Mouse (Mus musculus) hindbrain, embryonic 10.5 days (tissue): ENCODE measurements around the gene Nrxn2. TPM values are rescaled to one million over a fixed set of nuclear protein-coding genes. Genes with fewer than 3 reads are reported as not detected.

ENCODE experiments used
- DNase-seq: peaks from one replicate; pipeline ENCODE4 v3.0.0-alpha.2; 2017; ENCODE audit warnings: low spot score
- H3K27ac ChIP-seq: fragments of 300-500 bp; sonication (generic); 2 replicates; pipeline ENCODE4 v1.5.1; 2016; ENCODE audit warnings: mild to moderate bottlenecking, moderate library complexity
- H3K27me3 ChIP-seq: fragments of 300-500 bp; sonication (generic); 2 replicates; pipeline ENCODE4 v1.6.1; 2016; ENCODE audit warnings: mild to moderate bottlenecking; ENCODE audit not compliant: poor library complexity, insufficient read depth, severe bottlenecking
- H3K36me3 ChIP-seq: fragments of 300-500 bp; sonication (generic); 2 replicates; pipeline ENCODE4 v1.6.1; 2016; ENCODE audit warnings: mild to moderate bottlenecking, moderate library complexity
- H3K4me1 ChIP-seq: fragments of 300-500 bp; sonication (generic); replicated peaks from 2 replicates; pipeline ENCODE4 v1.6.1; 2016; ENCODE audit warnings: mild to moderate bottlenecking
- H3K4me3 ChIP-seq: fragments of 300-500 bp; sonication (generic); 2 replicates; pipeline ENCODE4 v1.5.1; 2016; ENCODE audit warnings: mild to moderate bottlenecking, moderate library complexity
- H3K9me3 ChIP-seq: fragments of 300-500 bp; sonication (generic); 2 replicates; pipeline ENCODE4 v1.6.1; 2016; ENCODE audit warnings: mild to moderate bottlenecking, moderate library complexity
- WGBS: fragments of 180-500 bp; shearing (Covaris S2); methylation state at CpG from one replicate; pipeline ENCODE4 v1.1.7; 2016; 5-methylcytosine and 5-hydroxymethylcytosine counted together
- polyA plus RNA-seq: library from polyadenylated mRNA; unstranded; fragments of >200 nt; fragmentation: Nextera tagmentation; extraction: Ambion mirVana; gene quantifications from 2 replicates; pipeline ENCODE4 v1.2.1, GENCODE M21; 2016

Gene Nrxn2
- polyA plus RNA-seq, 1 experiment from 2014 or later: 13.2 TPM

- DNase-seq: no peak
- WGBS: 82% methylated on average over 6 of the region's 6 CpGs
- H3K4me1 ChIP-seq: peaks cover 13% of the 10 kb centered on the region
- H3K9me3 ChIP-seq: 0 out of 2 replicates have a peak, but pooled peaks cover 4% of the 10 kb centered on the region
- H3K36me3 ChIP-seq: no peaks in the 10 kb centered on the region
- no peak overlapping the region for H3K27ac ChIP-seq
- no peaks in the 10 kb centered on the region for H3K27me3 ChIP-seq
- H3K4me3 ChIP-seq: no peak overlapping the region
Observed at GRCm38 (mm10) chr19:6540191-6540590, 121.7 kb downstream of the Nrxn2 start.

GRCm38 (mm10) chr19:6541521-6541920 is 123.0 kb downstream of the Nrxn2 start:
- H3K9me3 ChIP-seq: 0 out of 2 replicates have a peak, but pooled peaks cover 4% of the 10 kb centered on the region
- H3K4me1 ChIP-seq: peaks cover 8% of the 10 kb centered on the region
- 83% methylated on average over 7 of the region's 7 CpGs for WGBS
- no peak overlapping the region for H3K27ac ChIP-seq
- no peak for DNase-seq
- no peaks in the 10 kb centered on the region for H3K36me3 ChIP-seq
- H3K4me3 ChIP-seq: no peak overlapping the region
- H3K27me3 ChIP-seq: no peaks in the 10 kb centered on the region

- Histone ChIP-seq H3K4me3 (no peak within 1 kb of the TSS), H3K36me3 (no peaks in the 10 kb centered on the region), H3K27ac (peak within 1 kb of the TSS; percentile 35; the same call in 1 of the 2 replicates), H3K4me1 (peaks cover 8% of the 10 kb centered on the region), H3K27me3 (no peaks in the 10 kb centered on the region), H3K9me3 (0 out of 2 replicates have a peak, but pooled peaks cover 4% of the 10 kb centered on the region)
- 92% methylated on average over 16 of the region's 16 CpGs for WGBS
- no peak for DNase-seq
Observed at GRCm38 (mm10) chr19:6542367-6543034, 124.0 kb downstream of the Nrxn2 start, which contains the start of gene Slc22a12. TSS of gene Slc22a12 (minus strand) at chr19:6543032.

- DNase-seq: no peak
- Histone ChIP-seq H3K9me3 (0 out of 2 replicates have a peak, but pooled peaks cover 4% of the 10 kb centered on the region), H3K4me3 (no peak overlapping the region), H3K27ac (no peak overlapping the region), H3K27me3 (no peaks in the 10 kb centered on the region), H3K36me3 (no peaks in the 10 kb centered on the region), H3K4me1 (peaks cover 8% of the 10 kb centered on the region)
- WGBS: 93% methylated on average over 6 of the region's 6 CpGs
Observed at GRCm38 (mm10) chr19:6543035-6543383, 124.5 kb downstream of the Nrxn2 start.

- H3K4me3 ChIP-seq: no peak overlapping the region
- no peaks in the 10 kb centered on the region for H3K36me3 ChIP-seq
- H3K9me3 ChIP-seq: 0 out of 2 replicates have a peak, but pooled peaks cover 4% of the 10 kb centered on the region
- H3K27me3 ChIP-seq: no peaks in the 10 kb centered on the region
- H3K4me1 ChIP-seq: peaks cover 8% of the 10 kb centered on the region
- DNase-seq: no peak
- WGBS: 48% methylated on average over 7 of the region's 7 CpGs
- peak overlapping the region; percentile 35; the same call in 1 of the 2 replicates for H3K27ac ChIP-seq
Observed at GRCm38 (mm10) chr19:6543518-6543917, 125.0 kb downstream of the Nrxn2 start.

GRCm38 (mm10) chr19:6544712-6545111 is 126.2 kb downstream of the Nrxn2 start:
- H3K27ac ChIP-seq: no peak overlapping the region
- 89% methylated on average over 13 of the region's 13 CpGs for WGBS
- peaks cover 8% of the 10 kb centered on the region for H3K4me1 ChIP-seq
- no peaks in the 10 kb centered on the region for H3K27me3 ChIP-seq
- DNase-seq: no peak
- H3K9me3 ChIP-seq: 0 out of 2 replicates have a peak, but pooled peaks cover 4% of the 10 kb centered on the region
- no peak overlapping the region for H3K4me3 ChIP-seq
- H3K36me3 ChIP-seq: no peaks in the 10 kb centered on the region

GRCm38 (mm10) chr19:6545481-6545880 is 127.0 kb downstream of the Nrxn2 start:
- no peak for DNase-seq
- Histone ChIP-seq H3K4me1 (peaks cover 8% of the 10 kb centered on the region), H3K9me3 (0 out of 2 replicates have a peak, but pooled peaks cover 4% of the 10 kb centered on the region), H3K27ac (no peak overlapping the region), H3K4me3 (no peak overlapping the region), H3K27me3 (no peaks in the 10 kb centered on the region), H3K36me3 (no peaks in the 10 kb centered on the region)
- WGBS: 89% methylated on average over 5 of the region's 5 CpGs

GRCm38 (mm10) chr19:6546096-6546495 is 127.6 kb downstream of the Nrxn2 start:
- H3K4me3 ChIP-seq: no peak overlapping the region
- 0 out of 2 replicates have a peak, but pooled peaks cover 4% of the 10 kb centered on the region for H3K9me3 ChIP-seq
- no peak for DNase-seq
- no peak overlapping the region for H3K27ac ChIP-seq
- H3K4me1 ChIP-seq: peaks cover 8% of the 10 kb centered on the region
- 78% methylated on average over 1 of the region's 1 CpGs for WGBS
- H3K36me3 ChIP-seq: no peaks in the 10 kb centered on the region
- H3K27me3 ChIP-seq: no peaks in the 10 kb centered on the region

GRCm38 (mm10) chr19:6547801-6548200 is 129.3 kb downstream of the Nrxn2 start:
- Histone ChIP-seq H3K4me1 (peaks cover 15% of the 10 kb centered on the region), H3K27me3 (no peaks in the 10 kb centered on the region), H3K27ac (no peak overlapping the region), H3K36me3 (no peaks in the 10 kb centered on the region), H3K4me3 (no peak overlapping the region), H3K9me3 (0 out of 2 replicates have a peak, but pooled peaks cover 4% of the 10 kb centered on the region)
- DNase-seq: no peak
- 85% methylated on average over 5 of the region's 5 CpGs for WGBS

- DNase-seq: no peak
- H3K27ac ChIP-seq: no peak overlapping the region
Observed at GRCm38 (mm10) chr19:6548431-6549410, 130.2 kb downstream of the Nrxn2 start.

GRCm38 (mm10) chr19:6549566-6549965 is 131.0 kb downstream of the Nrxn2 start:
- H3K4me3 ChIP-seq: no peak overlapping the region
- WGBS: 86% methylated on average over 11 of the region's 11 CpGs
- no peak overlapping the region for H3K27ac ChIP-seq
- H3K36me3 ChIP-seq: no peaks in the 10 kb centered on the region
- peaks cover 19% of the 10 kb centered on the region; the same call in 1 of the 2 replicates for H3K4me1 ChIP-seq
- no peaks in the 10 kb centered on the region for H3K27me3 ChIP-seq
- DNase-seq: no peak
- 0 out of 2 replicates have a peak, but pooled peaks cover 4% of the 10 kb centered on the region for H3K9me3 ChIP-seq

More at GRCm38 (mm10) chr19:6548431-6549410, 130.2 kb downstream of the Nrxn2 start:
- H3K36me3 ChIP-seq: no peaks in the 10 kb centered on the region
- H3K27me3 ChIP-seq: no peaks in the 10 kb centered on the region
- H3K4me3 ChIP-seq: no peak overlapping the region
- 80% methylated on average over 16 of the region's 16 CpGs for WGBS
- peaks cover 12% of the 10 kb centered on the region for H3K4me1 ChIP-seq
- 0 out of 2 replicates have a peak, but pooled peaks cover 4% of the 10 kb centered on the region for H3K9me3 ChIP-seq

GRCm38 (mm10) chr19:6551215-6551614 is 132.7 kb downstream of the Nrxn2 start:
- no peak for DNase-seq
- 76% methylated on average over 4 of the region's 4 CpGs for WGBS
- H3K4me1 ChIP-seq: peaks cover 19% of the 10 kb centered on the region; the same call in 1 of the 2 replicates
- H3K27ac ChIP-seq: no peak overlapping the region
- no peaks in the 10 kb centered on the region for H3K36me3 ChIP-seq
- no peak overlapping the region for H3K4me3 ChIP-seq
- H3K27me3 ChIP-seq: no peaks in the 10 kb centered on the region
- H3K9me3 ChIP-seq: no peaks in the 10 kb centered on the region
